ENCODE assay signal across 19 mouse cellular contexts in the genomic region with DNA sequence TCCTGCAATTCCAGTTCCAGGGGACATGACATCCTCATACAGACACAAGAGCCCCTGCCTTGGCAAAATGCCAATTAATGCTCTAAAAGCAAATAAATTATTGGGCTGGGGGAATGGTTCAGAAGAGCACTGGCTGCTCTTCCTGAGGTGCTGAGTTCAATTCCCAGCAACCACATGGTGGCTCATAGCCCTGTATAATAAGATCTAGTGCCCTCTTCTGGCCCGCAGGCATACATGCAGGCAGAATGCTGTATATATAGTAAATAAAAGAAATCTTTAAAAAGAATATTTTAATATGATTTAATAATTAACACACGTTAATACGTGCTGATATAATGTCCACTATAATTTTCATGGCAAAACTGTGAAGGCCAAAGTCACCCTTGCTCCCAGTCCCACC. TPM values are rescaled to one million over a fixed set of nuclear protein-coding genes. Genes with fewer than 3 reads are reported as not detected.
DNase-seq lines count a peak whose midpoint lies in the region; ATAC-seq and TF ChIP-seq lines count a peak whose summit lies in the region.
"Had no signal": no experiment of that assay in that cellular context is flagged by ENCODE, and none has a peak within 500 bp of the region (broad histone marks: within the 10 kb centered on the region; RNA-seq: fewer than 3 reads in every experiment).

No protein-coding gene starts in this region.

- H3K4me1 ChIP-seq in forebrain, embryonic 14.5 days (ENCODE audit: control insufficient read depth, insufficient read depth, low read length) = no peaks in the 10 kb centered on the region
- H3K4me1 ChIP-seq in forebrain, embryonic 11.5 days (replicated peaks; ENCODE audit: control insufficient read depth, insufficient read depth, low read length) = no peaks in the 10 kb centered on the region
- H3K4me1 ChIP-seq in CH12.LX (ENCODE audit: control insufficient read depth in 1 of 2, insufficient read depth in 2 of 2) = peaks cover 6 to 31% of the 10 kb centered on the region in 2 experiments
- H3K4me1 ChIP-seq: embryonic facial prominence, embryonic 15.5 days; forebrain, embryonic 13.5 days; hindbrain, embryonic 13.5 days had no signal

- no peaks in the 10 kb centered on the region for H3K9me3 ChIP-seq in forebrain, embryonic 14.5 days (replicated peaks; ENCODE audit: control insufficient read depth, low read length)
- no peaks in the 10 kb centered on the region for H3K9me3 ChIP-seq in forebrain, embryonic 11.5 days (ENCODE audit: control insufficient read depth, low read length)
- H3K9me3 ChIP-seq in CH12.LX (replicated peaks; ENCODE audit: low read length) = no peaks in the 10 kb centered on the region
- H3K9me3 ChIP-seq: embryonic facial prominence, embryonic 15.5 days; forebrain, embryonic 13.5 days; hindbrain, embryonic 13.5 days; midbrain, embryonic 15.5 days had no signal

- H3K4me2 ChIP-seq in forebrain, embryonic 14.5 days (ENCODE audit: low read length) = no peak overlapping the region
- no peak overlapping the region for H3K4me2 ChIP-seq in forebrain, embryonic 11.5 days (ENCODE audit: low read depth, low read length, severe bottlenecking)
- H3K4me2 ChIP-seq in CH12.LX (ENCODE audit: insufficient read depth, low read depth, poor library complexity, severe bottlenecking) = no peak overlapping the region
- H3K4me2 ChIP-seq: embryonic facial prominence, embryonic 15.5 days; forebrain, embryonic 13.5 days; hindbrain, embryonic 13.5 days; liver, embryonic 11.5 days; midbrain, embryonic 15.5 days had no signal

- no peak overlapping the region for H3K9ac ChIP-seq in forebrain, embryonic 14.5 days (ENCODE audit: low read length)
- H3K9ac ChIP-seq in forebrain, embryonic 11.5 days (ENCODE audit: low read length) = no peak overlapping the region
- H3K9ac ChIP-seq in CH12.LX (ENCODE audit: insufficient read depth, low read depth) = no peak overlapping the region
- H3K9ac ChIP-seq: embryonic facial prominence, embryonic 15.5 days; forebrain, embryonic 13.5 days; hindbrain, embryonic 13.5 days; midbrain, embryonic 15.5 days had no signal

- intact Hi-C loops in left cerebral cortex, adult 2 months (cut with DNase I) = loop anchor here (5.0 kb wide), 1 partner anchor 141 kb away; no protein-coding TSS in a partner anchor

- TF ChIP-seq POLR2A in CH12.LX (IDR thresholded peaks at IDR 0.05; ENCODE audit: low read depth, low read length) = no peak

- no peaks in the 10 kb centered on the region for H3K27me3 ChIP-seq in forebrain, embryonic 14.5 days (replicated peaks; ENCODE audit: control insufficient read depth, insufficient read depth, low read length)
- H3K27me3 ChIP-seq in forebrain, embryonic 11.5 days (ENCODE audit: control insufficient read depth, insufficient read depth, low read length) = no peaks in the 10 kb centered on the region
- no peaks in the 10 kb centered on the region for H3K27me3 ChIP-seq in CH12.LX (replicated peaks)
- H3K27me3 ChIP-seq: embryonic facial prominence, embryonic 15.5 days; forebrain, embryonic 13.5 days; hindbrain, embryonic 13.5 days; midbrain, embryonic 15.5 days had no signal

- dilution Hi-C loops in CH12.LX (cut with MboI; ENCODE audit: extremely low pct_ligation_motif_present, extremely low pct_unique_long_range_greater_than_20kb, low sequenced_read_pairs) = no loop called here

- no peak overlapping the region for H3K4me3 ChIP-seq in forebrain, embryonic 14.5 days (ENCODE audit: low read depth, low read length)
- H3K4me3 ChIP-seq in forebrain, embryonic 11.5 days (ENCODE audit: low read depth, low read length) = no peak overlapping the region
- no peak overlapping the region for H3K4me3 ChIP-seq in left cerebral cortex, adult 2 months
- H3K4me3 ChIP-seq in CH12.LX (replicated peaks in 1 of 3; ENCODE audit: low read depth in 2 of 3, low read length in 2 of 3, poor library complexity in 1 of 3) = no peak overlapping the region
- H3K4me3 ChIP-seq: embryonic facial prominence, embryonic 15.5 days; forebrain, embryonic 13.5 days; hindbrain, embryonic 13.5 days; midbrain, embryonic 15.5 days had no signal

- WGBS in forebrain, embryonic 14.5 days = 90% methylated on average over 3 of the region's 3 CpGs
- 78% methylated on average over 3 of the region's 3 CpGs for WGBS in forebrain, embryonic 11.5 days

- TF ChIP-seq CTCF in left cerebral cortex, adult 2 months (IDR thresholded peaks at IDR 0.05) = peak; percentile 25
- TF ChIP-seq CTCF in CH12.LX (conservative IDR thresholded peaks at IDR 0.05 in 1 of 2, IDR thresholded peaks at IDR 0.05 in 1 of 2; ENCODE audit: low read depth in 2 of 2, low read length in 2 of 2) = peak; percentile 11 to 64; a peak in 2 of 4 replicates

- no peak for TF ChIP-seq EP300 in CH12.LX (IDR thresholded peaks at IDR 0.05; ENCODE audit: low read length)

- TF ChIP-seq RAD21 in CH12.LX (IDR thresholded peaks at IDR 0.05; ENCODE audit: low read depth, low read length) = peak; percentile 25

- ATAC-seq in forebrain, embryonic 14.5 days = 0 out of 2 replicates have a peak, but pooled peaks have one; percentile 29
- no peak for ATAC-seq in forebrain, embryonic 11.5 days (replicated peaks; ENCODE audit: low FRiP score)
- ATAC-seq: forebrain, embryonic 13.5 days; midbrain, embryonic 15.5 days had no signal

- in situ Hi-C loops in CH12.LX (cut with MboI; ENCODE audit: low pct_ligation_motif_present, low pct_unique_long_range_greater_than_20kb, low sequenced_read_pairs) = no loop called here

- H3K27ac ChIP-seq in forebrain, embryonic 14.5 days (ENCODE audit: low read depth, low read length) = no peak overlapping the region
- H3K27ac ChIP-seq in forebrain, embryonic 11.5 days (ENCODE audit: low read depth, low read length) = no peak overlapping the region
- H3K27ac ChIP-seq in left cerebral cortex, adult 2 months = no peak overlapping the region
- H3K27ac ChIP-seq in CH12.LX (ENCODE audit: insufficient read depth, low read depth) = no peak overlapping the region
- H3K27ac ChIP-seq: embryonic facial prominence, embryonic 15.5 days; forebrain, embryonic 13.5 days; hindbrain, embryonic 13.5 days; macrophage; midbrain, embryonic 15.5 days had no signal

- H3K79me2 ChIP-seq in CH12.LX (replicated peaks; ENCODE audit: control insufficient read depth, extremely low read depth, insufficient read depth, poor library complexity, severe bottlenecking) = no peaks in the 10 kb centered on the region

- DNase-seq in forebrain, embryonic 14.5 days (ENCODE audit: low spot score) = no peak
- no peak for DNase-seq in forebrain, embryonic 11.5 days (ENCODE audit: low spot score)
- DNase-seq in left cerebral cortex, adult 2 months (ENCODE audit: extremely low spot score in 1 of 2, low spot score in 2 of 2) = no peak
- DNase-seq in left cerebral cortex, adult 11 months (ENCODE audit: low spot score) = no peak
- no peak for DNase-seq in CH12.LX (ENCODE audit: extremely low read depth)
- peak; percentile 13 for DNase-seq in induced T-regulatory cell, adult 2 months (ENCODE audit: low read depth)
- DNase-seq in spleen, adult 12 weeks (ENCODE audit: low spot score) = no peak
- DNase-seq in thymus, postnatal 25 days = no peak
- DNase-seq: adrenal gland, postnatal 10 days; gastrocnemius, postnatal 25 days; kidney, adult 8-10 months; right cerebral cortex, postnatal 25 days; thymus, postnatal 14 days had no signal

- no peaks in the 10 kb centered on the region for H3K36me3 ChIP-seq in forebrain, embryonic 14.5 days (ENCODE audit: control insufficient read depth, insufficient read depth, low read length)
- H3K36me3 ChIP-seq in forebrain, embryonic 11.5 days (ENCODE audit: control insufficient read depth, insufficient read depth, low read length) = no peaks in the 10 kb centered on the region
- peaks cover 0 to 6% of the 10 kb centered on the region in 2 experiments for H3K36me3 ChIP-seq in CH12.LX (replicated peaks in 1 of 2; ENCODE audit: control insufficient read depth in 1 of 2, insufficient read depth in 1 of 2, low read length in 1 of 2)
- H3K36me3 ChIP-seq: embryonic facial prominence, embryonic 15.5 days; midbrain, embryonic 15.5 days had no signal

TF ChIP-seq in CH12.LX, 34 proteins besides CTCF, POLR2A, EP300 and RAD21:
- no peak for TF ChIP-seq ZMIZ1 (IDR thresholded peaks at IDR 0.05; ENCODE audit: low read depth, low read length)
- peak; percentile 39 for TF ChIP-seq SMC3 (IDR thresholded peaks at IDR 0.05; ENCODE audit: low read depth, low read length)
- TF ChIP-seq MYC (IDR thresholded peaks at IDR 0.05; ENCODE audit: low read depth, low read length) = peak; percentile 60; the same call in 1 of the 2 replicates

RNA-seq across cellular contexts. Expression of gene Mccc2, which starts 17.3 kb away (rescaled TPM):
- 37.5 and 38.7 TPM in 2 replicates for polyA plus RNA-seq in forebrain, embryonic 14.5 days (2014; fragmentation: Nextera tagmentation; extraction: Ambion mirVana)
- 33.0 and 37.7 TPM in 2 replicates for polyA plus RNA-seq in forebrain, embryonic 11.5 days (2014; fragmentation: Nextera tagmentation; extraction: Ambion mirVana)
- 10 to 100 TPM; 22.9 to 26.9 TPM for total RNA-seq in left cerebral cortex, adult 2 months (2021)
- total RNA-seq in CH12.LX (2012; rRNA removed) (19.5 and 20.6 TPM in 2 replicates), CH12.LX (2014; rRNA removed) (22.3 and 26.2 TPM in 2 replicates)
- 19.0 and 21.7 TPM in 2 replicates for polyA plus RNA-seq in CH12.LX (2012; ENCODE audit: insufficient read length, low read depth)
